Mouse (Mus musculus): Measurements from ENCODE around the gene Ttk. TPM values are rescaled to one million over a fixed set of nuclear protein-coding genes. Genes with fewer than 3 reads are reported as not detected.

The Ttk gene
- total RNA-seq, 1 experiment from 2014 or later: 55.3 TPM

DNA sequence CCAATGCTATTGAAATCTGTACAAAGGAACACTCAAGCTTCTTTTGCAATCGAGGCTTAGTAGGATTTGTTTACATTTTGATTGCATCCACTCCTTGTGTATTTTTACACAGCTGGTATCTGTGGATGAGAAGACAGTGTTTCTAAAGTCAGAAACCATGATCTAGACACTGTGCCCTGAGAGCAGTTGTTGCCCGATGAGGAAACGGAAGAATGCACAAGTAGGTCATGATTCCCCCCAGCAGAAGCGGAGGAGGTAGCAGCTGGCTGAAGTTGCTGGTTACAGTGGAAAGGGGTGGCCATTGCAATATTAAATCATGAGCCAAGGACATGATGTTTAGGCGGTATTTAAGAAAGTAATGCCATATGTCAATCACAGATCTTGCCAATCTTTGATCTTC is 53.7 kb downstream of the Ttk start:
- ATAC-seq (replicated peaks; ENCODE audit: low read depth, poor library complexity, severe bottlenecking): no peak

GRCm38 (mm10) chr9:83893073-83893472 is 58.6 kb downstream of the Ttk start:
- ATAC-seq (replicated peaks; ENCODE audit: low read depth, poor library complexity, severe bottlenecking): no peak

DNA sequence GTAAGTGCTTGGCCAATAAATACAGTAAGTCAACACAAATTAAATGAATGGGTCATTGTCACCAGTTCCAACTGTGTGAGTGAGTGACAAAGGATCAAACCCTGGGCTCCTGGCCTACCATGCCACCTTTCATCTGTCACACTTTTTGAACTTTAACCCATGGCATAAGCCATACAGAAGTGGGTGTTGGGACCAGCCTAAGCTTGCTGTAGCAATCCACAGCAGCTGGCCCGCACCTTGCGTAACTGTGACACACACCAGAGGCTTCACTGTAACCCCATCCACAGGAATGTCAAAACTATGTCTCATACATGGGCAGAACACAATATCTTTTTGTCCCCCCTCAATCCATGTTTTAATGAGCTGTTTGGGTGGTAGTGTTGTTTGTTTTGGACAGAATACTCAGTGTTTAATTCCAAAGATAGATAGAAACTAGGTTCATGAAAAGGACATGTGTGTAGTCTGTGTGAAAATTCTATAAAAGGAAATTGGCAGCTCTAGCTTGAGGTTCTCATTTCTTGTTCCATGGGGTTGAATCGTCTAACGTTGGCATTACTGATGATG is 59.4 kb downstream of the Ttk start:
- ATAC-seq (replicated peaks; ENCODE audit: low read depth, poor library complexity, severe bottlenecking): no peak

- ATAC-seq (replicated peaks; ENCODE audit: low read depth, poor library complexity, severe bottlenecking): no peak
These were observed 67.6 kb downstream of the Ttk start for GRCm38 (mm10) chr9:83902086-83902485.

GRCm38 (mm10) chr9:83905820-83906219 is 71.3 kb downstream of the Ttk start:
- ATAC-seq (replicated peaks; ENCODE audit: low read depth, poor library complexity, severe bottlenecking): 0 out of 2 replicates have a peak, but pooled peaks have one; percentile 42

GRCm38 (mm10) chr9:83907017-83907416 is 72.5 kb downstream of the Ttk start:
- ATAC-seq (replicated peaks; ENCODE audit: low read depth, poor library complexity, severe bottlenecking): no peak

DNA sequence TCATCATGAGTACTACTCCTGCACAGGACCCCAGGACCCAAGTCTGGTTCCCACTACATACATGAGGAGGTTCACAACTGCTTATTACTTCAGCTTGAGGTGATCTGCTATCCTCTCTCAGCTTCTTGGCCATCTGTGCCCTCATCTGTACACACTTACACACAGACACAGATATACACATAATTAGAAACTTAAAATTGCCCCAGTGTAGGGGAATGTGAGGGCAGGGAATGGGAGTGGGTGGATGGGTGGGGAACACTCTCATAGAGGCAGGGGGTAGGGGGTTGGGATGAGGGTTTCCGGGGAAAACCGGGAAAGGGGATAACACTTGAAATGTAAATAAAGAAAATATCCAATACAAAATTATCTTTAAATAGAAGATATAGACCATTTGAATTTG is 75.3 kb downstream of the Ttk start:
- no peak for ATAC-seq (replicated peaks; ENCODE audit: low read depth, poor library complexity, severe bottlenecking)

DNA sequence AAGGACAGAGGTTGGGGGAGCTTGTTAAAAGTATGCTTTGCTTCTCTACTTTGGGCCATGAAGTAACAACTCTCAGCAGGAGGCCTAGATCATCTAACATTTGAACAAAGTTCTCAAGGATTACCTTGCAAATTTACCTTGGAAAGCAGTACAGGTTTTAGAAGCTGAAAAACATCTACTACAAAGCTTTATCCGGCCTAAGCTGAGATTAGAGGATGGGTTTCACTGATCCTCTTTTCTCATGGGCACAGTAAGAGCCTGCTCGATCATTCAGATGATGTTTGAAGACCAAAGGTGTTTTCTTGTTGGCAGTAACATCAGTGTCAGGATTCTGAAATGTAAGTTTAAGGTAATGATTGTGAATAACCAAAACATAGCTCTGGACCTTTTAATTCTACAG is 76.4 kb downstream of the Ttk start:
- ATAC-seq (replicated peaks; ENCODE audit: low read depth, poor library complexity, severe bottlenecking): no peak

Other genes with a start within 250 kb of the Ttk start
- not detected in 2 replicates for gene Elovl4, start 28.4 kb upstream of the Ttk start, total RNA-seq (2017)
- gene Bckdhb, start 90.5 kb downstream of the Ttk start, total RNA-seq (2017): 16.7 and 28.4 TPM in 2 replicates

All from common myeloid progenitor, adult 5-6 weeks (primary cell).